Mouse (Mus musculus) CH12.LX (cell line): Measurements from ENCODE around the gene Adamts3. TPM values are rescaled to one million over a fixed set of nuclear protein-coding genes. Genes with fewer than 3 reads are reported as not detected.

Source experiments
- DNase-seq: peaks from one replicate; pipeline ENCODE4 v3.0.0-alpha.2; 2013; ENCODE audit errors: extremely low read depth
- H3K27ac ChIP-seq: 2 replicates; pipeline ENCODE4 v1.5.1; 2012; ENCODE audit warnings: low read depth, mild to moderate bottlenecking, control low read depth, moderate library complexity; ENCODE audit not compliant: insufficient read depth
- H3K27me3 ChIP-seq: replicated peaks from 2 replicates; pipeline ENCODE3; 2012; ENCODE audit warnings: inconsistent platforms
- H3K36me3 ChIP-seq, 2 experiments: replicated peaks in 1 of 2; 2 replicates each; pipeline versions ENCODE3 to v1.6.1; 2012; ENCODE audit warnings: inconsistent platforms in 1 of 2, low read length in 1 of 2, mild to moderate bottlenecking in 1 of 2, mixed read lengths in 1 of 2, moderate library complexity in 1 of 2; ENCODE audit not compliant: control insufficient read depth in 1 of 2, insufficient read depth in 1 of 2
- H3K4me1 ChIP-seq, 2 experiments: 2 replicates each; pipeline ENCODE4 v1.6.1; 2012; ENCODE audit warnings: inconsistent platforms in 1 of 2, moderate library complexity in 1 of 2; ENCODE audit not compliant: insufficient read depth in 2 of 2, control insufficient read depth in 1 of 2
- H3K4me2 ChIP-seq: 2 replicates; pipeline ENCODE4 v1.6.1; 2012; ENCODE audit warnings: low read depth, mild to moderate bottlenecking, control low read depth; ENCODE audit not compliant: poor library complexity, insufficient read depth, severe bottlenecking
- H3K4me3 ChIP-seq, 3 experiments: fragments of 150-350 bp in 1 of 3; sonication (generic) in 1 of 3; replicated peaks in 1 of 3; 2 replicates each; pipeline versions ENCODE3 to v1.5.1; 2011 to 2012; ENCODE audit warnings: low read depth in 2 of 3, low read length in 2 of 3, mild to moderate bottlenecking in 2 of 3, moderate library complexity in 2 of 3, control low read depth in 1 of 3, improper control_type of control experiment in 1 of 3, inconsistent platforms in 1 of 3, mixed read lengths in 1 of 3; ENCODE audit not compliant: poor library complexity in 1 of 3
- H3K79me2 ChIP-seq: replicated peaks from 2 replicates; pipeline ENCODE4 v1.6.1; 2012; ENCODE audit warnings: mild to moderate bottlenecking, moderate library complexity; ENCODE audit not compliant: control insufficient read depth, poor library complexity, insufficient read depth, severe bottlenecking; ENCODE audit errors: extremely low read depth
- H3K9ac ChIP-seq: 2 replicates; pipeline ENCODE4 v1.6.1; 2012; ENCODE audit warnings: low read depth, mild to moderate bottlenecking, control low read depth, moderate library complexity; ENCODE audit not compliant: insufficient read depth
- H3K9me3 ChIP-seq: replicated peaks from 2 replicates; pipeline ENCODE3; 2012; ENCODE audit warnings: low read length, inconsistent platforms, mixed read lengths
- BHLHE40 ChIP-seq: IDR thresholded peaks from 2 replicates; pipeline ENCODE4 v1.6.1; 2011; ENCODE audit warnings: mild to moderate bottlenecking, low read depth, low read length, improper control_type of control experiment
- CHD2 ChIP-seq: IDR thresholded peaks from 2 replicates; pipeline ENCODE4 v1.6.1; 2011; ENCODE audit warnings: low read length, improper control_type of control experiment
- CTCF ChIP-seq, 2 experiments: IDR thresholded peaks in 1 of 2; conservative IDR thresholded peaks in 1 of 2; 2 replicates each; pipeline ENCODE4 v1.5.1; 2011 to 2012; ENCODE audit warnings: low read depth in 2 of 2, low read length in 2 of 2, improper control_type of control experiment in 1 of 2, inconsistent platforms in 1 of 2, mild to moderate bottlenecking in 1 of 2, moderate library complexity in 1 of 2
- E2F4 ChIP-seq: IDR thresholded peaks from 2 replicates; pipeline ENCODE4 v1.6.1; 2011; ENCODE audit warnings: low read depth, low read length, improper control_type of control experiment; ENCODE audit not compliant: insufficient replicate concordance
- ELF1 ChIP-seq: IDR thresholded peaks from 2 replicates; pipeline ENCODE4 v1.6.1; 2014; ENCODE audit warnings: low read depth, mild to moderate bottlenecking, inconsistent platforms, low read length, improper control_type of control experiment
- ETS1 ChIP-seq: conservative IDR thresholded peaks from 2 replicates; pipeline ENCODE4 v1.6.1; 2012; ENCODE audit warnings: low read depth, mild to moderate bottlenecking, inconsistent platforms, low read length, improper control_type of control experiment, moderate library complexity
- GABPA ChIP-seq: IDR thresholded peaks from 2 replicates; pipeline ENCODE4 v1.6.1; 2012; ENCODE audit warnings: low read depth, low read length, improper control_type of control experiment, inconsistent platforms; ENCODE audit not compliant: insufficient replicate concordance
- IRF4 ChIP-seq: IDR thresholded peaks from 2 replicates; pipeline ENCODE4 v1.6.1; 2014; ENCODE audit warnings: low read depth, mild to moderate bottlenecking, inconsistent platforms, low read length, improper control_type of control experiment
- JUN ChIP-seq: IDR thresholded peaks from 2 replicates; pipeline ENCODE4 v1.6.1; 2011; ENCODE audit warnings: low read depth, mild to moderate bottlenecking, low read length, improper control_type of control experiment, moderate library complexity; ENCODE audit not compliant: insufficient read depth
- JUND ChIP-seq: conservative IDR thresholded peaks from 2 replicates; pipeline ENCODE4 v1.6.1; 2011; ENCODE audit warnings: low read depth, low read length, improper control_type of control experiment
- KAT2A ChIP-seq: IDR thresholded peaks from 2 replicates; pipeline ENCODE4 v1.6.1; 2012; ENCODE audit warnings: low read length, improper control_type of control experiment, inconsistent platforms; ENCODE audit not compliant: insufficient replicate concordance
- MAZ ChIP-seq: IDR thresholded peaks from 2 replicates; pipeline ENCODE4 v1.6.1; 2012; ENCODE audit warnings: low read depth, mild to moderate bottlenecking, inconsistent platforms, low read length, improper control_type of control experiment, moderate library complexity
- MEF2A ChIP-seq: IDR thresholded peaks from 2 replicates; pipeline ENCODE4 v1.6.1; 2014; ENCODE audit warnings: low read depth, mild to moderate bottlenecking, inconsistent platforms, low read length, improper control_type of control experiment, borderline replicate concordance
- MYC ChIP-seq: IDR thresholded peaks from 2 replicates; pipeline ENCODE4 v1.6.1; 2011; ENCODE audit warnings: low read depth, mild to moderate bottlenecking, improper control_type of control experiment, low read length
- NELFE ChIP-seq: IDR thresholded peaks from 2 replicates; pipeline ENCODE4 v1.6.1; 2011; ENCODE audit warnings: low read depth, low read length, improper control_type of control experiment
- NRF1 ChIP-seq: IDR thresholded peaks from 2 replicates; pipeline ENCODE4 v1.6.1; 2014; ENCODE audit warnings: low read depth, mild to moderate bottlenecking, inconsistent platforms, low read length, improper control_type of control experiment, moderate library complexity
- PAX5 ChIP-seq: IDR thresholded peaks from 2 replicates; pipeline ENCODE4 v1.6.1; 2012; ENCODE audit warnings: low read length, inconsistent platforms, mixed read lengths
- POLR2A ChIP-seq: IDR thresholded peaks from 2 replicates; pipeline ENCODE4 v1.6.1; 2011; ENCODE audit warnings: low read depth, mild to moderate bottlenecking, improper control_type of control experiment, low read length
- POLR2AphosphoS2 ChIP-seq: IDR thresholded peaks from 2 replicates; pipeline ENCODE4 v1.6.1; 2011; ENCODE audit warnings: low read depth, low read length, improper control_type of control experiment
- RAD21 ChIP-seq: IDR thresholded peaks from 2 replicates; pipeline ENCODE4 v1.6.1; 2011; ENCODE audit warnings: low read depth, mild to moderate bottlenecking, low read length, improper control_type of control experiment, moderate library complexity
- TBP ChIP-seq: conservative IDR thresholded peaks from 2 replicates; pipeline ENCODE4 v1.6.1; 2011; ENCODE audit warnings: low read depth, low read length, improper control_type of control experiment
- TCF12 ChIP-seq: IDR thresholded peaks from 2 replicates; pipeline ENCODE4 v1.6.1; 2014; ENCODE audit warnings: low read depth, mild to moderate bottlenecking, inconsistent platforms, low read length, improper control_type of control experiment
- USF2 ChIP-seq: conservative IDR thresholded peaks from 2 replicates; pipeline ENCODE4 v1.6.1; 2011; ENCODE audit warnings: low read depth, low read length, improper control_type of control experiment
- ZC3H11A ChIP-seq: IDR thresholded peaks from 2 replicates; pipeline ENCODE4 v1.6.1; 2012; ENCODE audit warnings: low read depth, mild to moderate bottlenecking, inconsistent platforms, low read length, improper control_type of control experiment
- ZKSCAN1 ChIP-seq: IDR thresholded peaks from 2 replicates; pipeline ENCODE4 v1.6.1; 2012; ENCODE audit warnings: low read depth, inconsistent platforms, low read length, improper control_type of control experiment, borderline replicate concordance
- ZMIZ1 ChIP-seq: IDR thresholded peaks from 2 replicates; pipeline ENCODE4 v1.6.1; 2012; ENCODE audit warnings: low read depth, mild to moderate bottlenecking, inconsistent platforms, low read length, improper control_type of control experiment
- ZNF384 ChIP-seq: IDR thresholded peaks from 2 replicates; pipeline ENCODE4 v1.6.1; 2012; ENCODE audit warnings: low read depth, low read length, improper control_type of control experiment, inconsistent platforms
- dilution Hi-C: fragments of 300-500 bp; cut with MboI; formaldehyde crosslinking; loops from 2 replicates; pipeline ENCODE4 v1.14.3; 2020; ENCODE audit warnings: low sequenced_read_pairs; ENCODE audit not compliant: extremely low pct_unique_long_range_greater_than_20kb, extremely low pct_ligation_motif_present
- in situ Hi-C: fragments of 300-500 bp; cut with MboI; formaldehyde crosslinking; loops from 3 replicates; pipeline ENCODE4 v1.14.3; 2019; ENCODE audit warnings: low sequenced_read_pairs, low pct_ligation_motif_present, low pct_unique_long_range_greater_than_20kb, mixed read lengths
- polyA plus RNA-seq: library from polyadenylated mRNA; unstranded; fragments of >175 nt; gene quantifications from 2 replicates; pipeline ENCODE4 v1.2.1, GENCODE M21; 2012; ENCODE audit warnings: low read depth; ENCODE audit not compliant: insufficient read length
- total RNA-seq, 2 experiments: library from RNA; depleted of rRNA; stranded (reverse); fragments of 300-350 nt in 1 of 2; fragments of >200 nt in 1 of 2; gene quantifications; 2 replicates each; pipeline ENCODE4 v1.2.3; 2012 to 2014

The Adamts3 gene
- total and polyA plus RNA-seq, 3 experiments: not detected

- no peak overlapping the region for H3K4me3 ChIP-seq
- no peak overlapping the region for H3K4me2 ChIP-seq
- H3K4me1 ChIP-seq: no peaks in the 10 kb centered on the region
- H3K27ac ChIP-seq: no peak overlapping the region
- no peaks in the 10 kb centered on the region for H3K27me3 ChIP-seq
- no peak overlapping the region for H3K9ac ChIP-seq
- no peaks in the 10 kb centered on the region for H3K36me3 ChIP-seq
- no peaks in the 10 kb centered on the region for H3K9me3 ChIP-seq
- dilution Hi-C loops (no loop called here), in situ Hi-C loops (no loop called here)
- H3K79me2 ChIP-seq: no peaks in the 10 kb centered on the region
- TF ChIP-seq IRF4 (no peak), E2F4 (no peak), TBP (no peak), CHD2 (no peak), POLR2A (no peak), MEF2A (no peak), CTCF (conservative IDR thresholded peaks at IDR 0.05 in 1 of 2, IDR thresholded peaks at IDR 0.05 in 1 of 2; ENCODE audit: low read depth in 2 of 2, low read length in 2 of 2) (no peak), POLR2AphosphoS2 (no peak), GABPA (no peak), ZC3H11A (no peak), MYC (no peak), MAZ (no peak), PAX5 (no peak), ZKSCAN1 (no peak), NRF1 (no peak), USF2 (no peak), NELFE (no peak), KAT2A (no peak), JUND (no peak)
- DNase-seq: no peak
Observed at GRCm38 (mm10) chr5:89911508-89911907, 28.4 kb upstream of the Adamts3 start.

- dilution Hi-C loops: no loop called here
- no peaks in the 10 kb centered on the region for H3K4me1 ChIP-seq
- no peak for TF ChIP-seq BHLHE40
- no peak for TF ChIP-seq ZKSCAN1
- no peak for TF ChIP-seq RAD21
- TF ChIP-seq ELF1: no peak
- TF ChIP-seq KAT2A: no peak
- TF ChIP-seq ETS1: no peak
- no peak for TF ChIP-seq TCF12
- TF ChIP-seq JUN: no peak
- no peak for TF ChIP-seq ZMIZ1
- TF ChIP-seq CHD2: no peak
- TF ChIP-seq JUND: no peak
- no peak for TF ChIP-seq ZNF384
- no peak for TF ChIP-seq PAX5
- TF ChIP-seq USF2: no peak
- TF ChIP-seq E2F4: no peak
- no peak for TF ChIP-seq POLR2AphosphoS2
- TF ChIP-seq MEF2A: no peak
- no peak for TF ChIP-seq GABPA
- TF ChIP-seq, all 38 proteins: peak for 0
Observed at GRCm38 (mm10) chr5:89906884-89907431, 23.8 kb upstream of the Adamts3 start.

More at GRCm38 (mm10) chr5:89906884-89907431, 23.8 kb upstream of the Adamts3 start:
- Histone ChIP-seq H3K9ac (no peak overlapping the region), H3K27me3 (no peaks in the 10 kb centered on the region), H3K4me2 (no peak overlapping the region), H3K9me3 (no peaks in the 10 kb centered on the region), H3K79me2 (no peaks in the 10 kb centered on the region), H3K36me3 (no peaks in the 10 kb centered on the region), H3K4me3 (no peak overlapping the region), H3K27ac (no peak overlapping the region)
- in situ Hi-C loops: no loop called here
- no peak for DNase-seq
